Mouse (Mus musculus): ENCODE measurements at regions not wholly inside any gene's neighbourhood (a gene's known extent, or its start where the extent isn't known, plus 50 kb on each side); places are given as distances from the start of the nearest gene placed in this dataset.

GRCm38 (mm10) chr12:12484921-12485680 is 223.2 kb downstream of the Fam49a start:
- DNase-seq (ENCODE audit: low spot score): no peak
- H3K4me1 ChIP-seq (ENCODE audit: insufficient read depth, low read length): no peaks in the 10 kb centered on the region
- H3K9me3 ChIP-seq (ENCODE audit: low read length): no peaks in the 10 kb centered on the region
- no peak overlapping the region for H3K9ac ChIP-seq (replicated peaks; ENCODE audit: low read length, poor library complexity, severe bottlenecking)
- TF ChIP-seq CTCF (IDR thresholded peaks at IDR 0.05): no peak
- H3K27me3 ChIP-seq (ENCODE audit: insufficient read depth, low read length): no peaks in the 10 kb centered on the region
- no peak for ATAC-seq (ENCODE audit: low FRiP score)
- 81% methylated on average over 9 of the region's 9 CpGs for WGBS
- H3K4me2 ChIP-seq (ENCODE audit: low read depth, low read length, poor library complexity, severe bottlenecking): no peak overlapping the region
- no peaks in the 10 kb centered on the region for H3K36me3 ChIP-seq (ENCODE audit: insufficient read depth, low read length)
- no peak overlapping the region for H3K27ac ChIP-seq (ENCODE audit: low read depth, low read length)
- no peak overlapping the region for H3K4me3 ChIP-seq (ENCODE audit: low read depth, low read length)

GRCm38 (mm10) chr12:12480451-12480850 is 218.5 kb downstream of the Fam49a start:
- H3K36me3 ChIP-seq (ENCODE audit: insufficient read depth, low read length): no peaks in the 10 kb centered on the region
- H3K4me1 ChIP-seq (ENCODE audit: insufficient read depth, low read length): no peaks in the 10 kb centered on the region
- no peaks in the 10 kb centered on the region for H3K9me3 ChIP-seq (ENCODE audit: low read length)
- no peak for ATAC-seq (ENCODE audit: low FRiP score)
- H3K27me3 ChIP-seq (ENCODE audit: insufficient read depth, low read length): no peaks in the 10 kb centered on the region
- no peak overlapping the region for H3K27ac ChIP-seq (ENCODE audit: low read depth, low read length)
- DNase-seq (ENCODE audit: low spot score): no peak
- no peak overlapping the region for H3K9ac ChIP-seq (replicated peaks; ENCODE audit: low read length, poor library complexity, severe bottlenecking)
- H3K4me3 ChIP-seq (ENCODE audit: low read depth, low read length): no peak overlapping the region
- no peak for TF ChIP-seq CTCF (IDR thresholded peaks at IDR 0.05)
- H3K4me2 ChIP-seq (ENCODE audit: low read depth, low read length, poor library complexity, severe bottlenecking): no peak overlapping the region
- WGBS: 88% methylated on average over 2 of the region's 2 CpGs

- no peak for TF ChIP-seq CTCF (IDR thresholded peaks at IDR 0.05)
- ATAC-seq (ENCODE audit: low FRiP score): no peak
- Histone ChIP-seq H3K9ac (replicated peaks; ENCODE audit: low read length, poor library complexity, severe bottlenecking) (no peak overlapping the region), H3K36me3 (ENCODE audit: insufficient read depth, low read length) (no peaks in the 10 kb centered on the region), H3K27ac (ENCODE audit: low read depth, low read length) (no peak overlapping the region), H3K4me3 (ENCODE audit: low read depth, low read length) (no peak overlapping the region), H3K9me3 (ENCODE audit: low read length) (no peaks in the 10 kb centered on the region), H3K27me3 (ENCODE audit: insufficient read depth, low read length) (no peaks in the 10 kb centered on the region), H3K4me2 (ENCODE audit: low read depth, low read length, poor library complexity, severe bottlenecking) (no peak overlapping the region), H3K4me1 (ENCODE audit: insufficient read depth, low read length) (no peaks in the 10 kb centered on the region)
- WGBS: 88% methylated on average over 2 of the region's 2 CpGs
- no peak for DNase-seq (ENCODE audit: low spot score)
These were observed 190.1 kb downstream of the Fam49a start for GRCm38 (mm10) chr12:12452086-12452485.

GRCm38 (mm10) chr12:12446768-12447167 is 184.8 kb downstream of the Fam49a start:
- no peak overlapping the region for H3K4me3 ChIP-seq (ENCODE audit: low read depth, low read length)
- WGBS: 26% methylated on average over 2 of the region's 2 CpGs
- H3K9me3 ChIP-seq (ENCODE audit: low read length): no peaks in the 10 kb centered on the region
- H3K9ac ChIP-seq (replicated peaks; ENCODE audit: low read length, poor library complexity, severe bottlenecking): no peak overlapping the region
- no peak for TF ChIP-seq CTCF (IDR thresholded peaks at IDR 0.05)
- H3K4me1 ChIP-seq (ENCODE audit: insufficient read depth, low read length): no peaks in the 10 kb centered on the region
- DNase-seq (ENCODE audit: low spot score) (no peak), ATAC-seq (ENCODE audit: low FRiP score) (no peak)
- no peak overlapping the region for H3K27ac ChIP-seq (ENCODE audit: low read depth, low read length)
- no peaks in the 10 kb centered on the region for H3K27me3 ChIP-seq (ENCODE audit: insufficient read depth, low read length)
- no peaks in the 10 kb centered on the region for H3K36me3 ChIP-seq (ENCODE audit: insufficient read depth, low read length)
- no peak overlapping the region for H3K4me2 ChIP-seq (ENCODE audit: low read depth, low read length, poor library complexity, severe bottlenecking)

DNA sequence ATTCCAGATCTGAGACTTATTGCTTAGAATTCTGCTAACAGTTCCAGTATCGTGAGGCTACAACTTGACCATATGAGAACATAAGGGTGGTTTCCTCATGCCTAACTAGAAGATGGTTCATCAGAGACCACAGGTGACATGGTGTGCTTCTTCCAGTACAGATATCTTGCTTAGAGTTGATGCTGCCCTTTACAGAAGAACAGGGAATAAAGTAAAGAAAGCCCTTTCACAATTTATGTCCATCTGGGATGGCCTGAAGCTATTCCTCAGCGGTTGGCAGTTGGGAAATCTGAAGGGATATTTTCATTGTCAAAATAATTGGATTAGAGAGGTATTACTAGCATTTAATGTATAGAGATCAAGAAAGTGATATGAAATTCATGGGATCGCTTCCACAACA is 184.3 kb downstream of the Fam49a start:
- no peak for TF ChIP-seq CTCF (IDR thresholded peaks at IDR 0.05)
- no peaks in the 10 kb centered on the region for H3K36me3 ChIP-seq (ENCODE audit: insufficient read depth, low read length)
- ATAC-seq (ENCODE audit: low FRiP score) (no peak), DNase-seq (ENCODE audit: low spot score) (no peak)
- H3K9me3 ChIP-seq (ENCODE audit: low read length): no peaks in the 10 kb centered on the region
- no peak overlapping the region for H3K27ac ChIP-seq (ENCODE audit: low read depth, low read length)
- no peak overlapping the region for H3K4me3 ChIP-seq (ENCODE audit: low read depth, low read length)
- H3K4me2 ChIP-seq (ENCODE audit: low read depth, low read length, poor library complexity, severe bottlenecking): no peak overlapping the region
- no peaks in the 10 kb centered on the region for H3K27me3 ChIP-seq (ENCODE audit: insufficient read depth, low read length)
- 63% methylated on average over 3 of the region's 3 CpGs for WGBS
- no peaks in the 10 kb centered on the region for H3K4me1 ChIP-seq (ENCODE audit: insufficient read depth, low read length)
- no peak overlapping the region for H3K9ac ChIP-seq (replicated peaks; ENCODE audit: low read length, poor library complexity, severe bottlenecking)

DNA sequence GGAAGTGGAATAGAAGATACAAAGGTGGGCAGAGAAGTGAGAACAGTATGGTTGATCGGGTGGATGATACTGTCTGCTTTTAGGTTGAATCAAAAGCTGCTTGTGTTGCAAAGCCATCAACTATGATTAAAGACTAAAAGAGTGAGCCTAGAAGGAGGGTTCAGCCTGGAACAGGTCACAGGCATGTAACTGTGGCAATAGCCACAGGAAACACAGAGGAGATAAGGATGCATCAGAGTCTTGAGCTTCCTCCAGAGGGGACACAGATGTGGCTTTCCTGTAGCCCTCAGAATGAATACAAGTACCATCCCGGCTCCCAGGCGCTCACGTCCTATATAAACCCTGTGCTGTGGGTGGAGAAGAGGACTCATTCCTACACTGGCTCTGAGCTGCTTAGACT is 180.9 kb downstream of the Fam49a start:
- WGBS: 83% methylated on average over 4 of the region's 4 CpGs
- TF ChIP-seq CTCF (IDR thresholded peaks at IDR 0.05): no peak
- no peak overlapping the region for H3K4me3 ChIP-seq (ENCODE audit: low read depth, low read length)
- no peaks in the 10 kb centered on the region for H3K27me3 ChIP-seq (ENCODE audit: insufficient read depth, low read length)
- no peaks in the 10 kb centered on the region for H3K36me3 ChIP-seq (ENCODE audit: insufficient read depth, low read length)
- DNase-seq (ENCODE audit: low spot score) (no peak), ATAC-seq (ENCODE audit: low FRiP score) (no peak)
- no peak overlapping the region for H3K27ac ChIP-seq (ENCODE audit: low read depth, low read length)
- H3K4me2 ChIP-seq (ENCODE audit: low read depth, low read length, poor library complexity, severe bottlenecking): no peak overlapping the region
- H3K4me1 ChIP-seq (ENCODE audit: insufficient read depth, low read length): no peaks in the 10 kb centered on the region
- H3K9ac ChIP-seq (replicated peaks; ENCODE audit: low read length, poor library complexity, severe bottlenecking): no peak overlapping the region
- H3K9me3 ChIP-seq (ENCODE audit: low read length): no peaks in the 10 kb centered on the region
